In the genomic region with DNA sequence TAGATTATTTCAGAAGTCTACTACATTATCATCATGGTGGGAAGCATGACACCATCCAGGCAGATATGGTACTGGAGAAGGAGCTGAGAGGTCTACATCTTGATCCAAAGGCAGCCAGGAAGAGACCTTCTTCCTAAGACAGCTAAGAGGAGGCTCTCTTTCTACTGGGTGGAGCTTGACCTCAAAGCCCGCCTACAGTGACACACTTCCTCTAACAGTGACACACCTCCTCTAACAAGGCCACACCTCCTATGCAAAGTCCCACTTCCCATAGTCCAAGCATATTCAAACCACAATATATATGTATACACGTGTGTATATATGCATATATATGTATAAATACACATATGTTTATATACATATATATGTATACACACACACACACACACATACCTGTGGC, we compare ENCODE assay signal across 26 mouse cellular contexts. TPM values are rescaled to one million over a fixed set of nuclear protein-coding genes. Genes with fewer than 3 reads are reported as not detected.
DNase-seq lines count a peak whose midpoint lies in the region; ATAC-seq lines count a peak whose summit lies in the region.
"Had no signal": no experiment of that assay in that cellular context is flagged by ENCODE, and none has a peak within 500 bp of the region (broad histone marks: within the 10 kb centered on the region; RNA-seq: fewer than 3 reads in every experiment).

No protein-coding gene starts in this region.

- H3K4me1 ChIP-seq in heart, embryonic 12.5 days (replicated peaks) = peaks cover 4% of the 10 kb centered on the region; the same call in 1 of the 2 replicates
- peaks cover 48% of the 10 kb centered on the region for H3K4me1 ChIP-seq in liver, embryonic 13.5 days (replicated peaks)
- H3K4me1 ChIP-seq in forebrain, embryonic 15.5 days = no peaks in the 10 kb centered on the region
- H3K4me1 ChIP-seq: embryonic facial prominence, embryonic 15.5 days; limb, embryonic 12.5 days had no signal

- ATAC-seq in heart, embryonic 12.5 days (ENCODE audit: insufficient number of reproducible peaks, low FRiP score) = 0 out of 2 replicates have a peak, but pooled peaks have one; percentile 70
- ATAC-seq in liver, embryonic 13.5 days (ENCODE audit: low read depth) = peak; percentile 63
- ATAC-seq in megakaryocyte progenitor cell, adult 5-6 weeks (replicated peaks; ENCODE audit: poor library complexity) = peak; percentile 50; the same call in 1 of the 2 replicates
- ATAC-seq in forebrain, embryonic 15.5 days (replicated peaks) = no peak
- ATAC-seq: CD4-positive, CD25-positive, alpha-beta regulatory T cell, adult 4 months; forebrain, embryonic 16.5 days; hindbrain, postnatal 0 days; intestine, embryonic 16.5 days; Patski had no signal

- WGBS in heart, embryonic 12.5 days = 94% methylated on average over 2 of the region's 2 CpGs
- 87% methylated on average over 2 of the region's 2 CpGs for WGBS in liver, embryonic 13.5 days (ENCODE audit: insufficient replicate concordance)
- 95% methylated on average over 2 of the region's 2 CpGs for WGBS in forebrain, embryonic 15.5 days

- peaks cover 29% of the 10 kb centered on the region for H3K36me3 ChIP-seq in heart, embryonic 12.5 days
- peaks cover 60% of the 10 kb centered on the region for H3K36me3 ChIP-seq in liver, embryonic 13.5 days
- peaks cover 18% of the 10 kb centered on the region for H3K36me3 ChIP-seq in forebrain, embryonic 15.5 days

- no peaks in the 10 kb centered on the region for H3K27me3 ChIP-seq in heart, embryonic 12.5 days (replicated peaks)
- no peaks in the 10 kb centered on the region for H3K27me3 ChIP-seq in liver, embryonic 13.5 days
- no peaks in the 10 kb centered on the region for H3K27me3 ChIP-seq in forebrain, embryonic 15.5 days
- H3K27me3 ChIP-seq: embryonic facial prominence, embryonic 15.5 days; limb, embryonic 12.5 days; Patski had no signal

- H3K9me3 ChIP-seq in heart, embryonic 12.5 days (replicated peaks) = no peaks in the 10 kb centered on the region
- H3K9me3 ChIP-seq in liver, embryonic 13.5 days (replicated peaks) = no peaks in the 10 kb centered on the region
- H3K9me3 ChIP-seq in forebrain, embryonic 15.5 days = no peaks in the 10 kb centered on the region
- H3K9me3 ChIP-seq: embryonic facial prominence, embryonic 15.5 days; limb, embryonic 12.5 days had no signal

- no peak overlapping the region for H3K27ac ChIP-seq in heart, embryonic 12.5 days (ENCODE audit: poor library complexity, severe bottlenecking)
- no peak overlapping the region for H3K27ac ChIP-seq in liver, embryonic 13.5 days
- H3K27ac ChIP-seq in forebrain, embryonic 15.5 days (replicated peaks) = no peak overlapping the region
- H3K27ac ChIP-seq: embryonic facial prominence, embryonic 15.5 days; hindbrain, postnatal 0 days; limb, embryonic 12.5 days had no signal

- no peak overlapping the region for H3K4me2 ChIP-seq in heart, embryonic 12.5 days
- H3K4me2 ChIP-seq in liver, embryonic 13.5 days = no peak overlapping the region
- no peak overlapping the region for H3K4me2 ChIP-seq in forebrain, embryonic 15.5 days (replicated peaks)
- H3K4me2 ChIP-seq: embryonic facial prominence, embryonic 15.5 days; heart, embryonic 11.5 days; limb, embryonic 12.5 days; lung, embryonic 14.5 days had no signal

- DNase-seq in heart, postnatal 4 days = no peak
- DNase-seq in R1 (ENCODE audit: low read depth, low spot score) = peak; percentile 51
- peak; percentile 18 for DNase-seq in liver, embryonic 13.5 days
- no peak for DNase-seq in lung, postnatal 14 days
- no peak for DNase-seq in adrenal gland, postnatal 14 days
- DNase-seq: adrenal gland, adult 2 months; cerebellum, adult 9-10 months; gastrocnemius, postnatal 10 days; heart, adult 11 months; heart, postnatal 10 days; kidney, adult 9 months; kidney, postnatal 14 days; lung, embryonic 14.5 days; lung, postnatal 36 days; right cerebral cortex, postnatal 14 days had no signal

- H3K4me3 ChIP-seq in heart, embryonic 12.5 days = no peak overlapping the region
- H3K4me3 ChIP-seq in liver, embryonic 13.5 days (replicated peaks) = no peak overlapping the region
- H3K4me3 ChIP-seq in forebrain, embryonic 15.5 days = no peak overlapping the region
- H3K4me3 ChIP-seq: embryonic facial prominence, embryonic 15.5 days; limb, embryonic 12.5 days had no signal

- no peak overlapping the region for H3K9ac ChIP-seq in heart, embryonic 12.5 days
- H3K9ac ChIP-seq in liver, embryonic 13.5 days = no peak overlapping the region
- no peak overlapping the region for H3K9ac ChIP-seq in forebrain, embryonic 15.5 days (replicated peaks)
- H3K9ac ChIP-seq: embryonic facial prominence, embryonic 15.5 days; limb, embryonic 12.5 days; lung, embryonic 14.5 days had no signal

RNA-seq across cellular contexts. Expression of a gene that starts 32.5 kb away (rescaled TPM):
- polyA plus RNA-seq in heart, embryonic 12.5 days (2016; fragmentation: Nextera tagmentation; extraction: Ambion mirVana) = 20.3 and 21.1 TPM in 2 replicates
- 1 to 10 TPM; 7.8 to 8.9 TPM for total RNA-seq in heart, postnatal 4 days (2021)
- 27.3 and 28.7 TPM in 2 replicates for polyA plus RNA-seq in liver, embryonic 13.5 days (2015; fragmentation: Nextera tagmentation; extraction: Ambion mirVana)
- total RNA-seq in megakaryocyte progenitor cell, adult 5-6 weeks (2015) = 0.81 and 1.7 TPM in 2 replicates
- 0.54 and 2.6 TPM in 2 replicates for total RNA-seq in megakaryocyte progenitor cell, adult 5-6 weeks (2017)
- total RNA-seq in adrenal gland, postnatal 14 days (2021) = 18.7 and 23.0 TPM in 2 replicates
- 53.6 and 54.7 TPM in 2 replicates for polyA plus RNA-seq in forebrain, embryonic 15.5 days (2015; fragmentation: Nextera tagmentation; extraction: Ambion mirVana)

Comparison
In these comparisons a context has a peak if more than half of its experiments do, and no peak if none do; other contexts are left out.
1. DNase-seq: peak in R1 (single experiment) and liver, embryonic 13.5 days (single experiment); none in heart, postnatal 4 days (single experiment), lung, postnatal 14 days (single experiment) and adrenal gland, postnatal 14 days (single experiment).